Mouse (Mus musculus): Measurements from ENCODE around the gene Hps4.

DNA sequence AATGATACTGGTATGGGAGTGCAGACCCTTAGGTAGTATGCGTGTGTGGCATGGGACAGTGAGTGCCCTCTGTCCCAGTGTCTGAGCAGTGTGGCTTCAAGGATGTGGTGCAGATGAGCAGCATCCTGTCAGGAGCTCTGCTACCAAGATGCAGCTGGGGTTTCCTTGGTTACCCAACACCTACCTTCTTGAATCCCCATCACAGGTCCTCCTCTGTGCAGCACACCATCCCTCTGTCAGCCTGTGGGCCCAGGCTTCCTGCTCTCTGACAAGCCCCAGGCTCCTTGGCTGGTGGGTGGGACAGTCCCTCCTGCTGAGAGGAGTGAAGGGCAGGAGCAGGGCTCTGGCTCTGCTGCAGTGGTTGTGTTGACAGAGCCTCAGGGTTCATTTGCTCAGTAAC lies 34.5 kb downstream of the Hps4 start:
- TF ChIP-seq POLR2A (IDR thresholded peaks at IDR 0.05; ENCODE audit: extremely low read depth, insufficient read depth, low read length) (no peak), CTCF (IDR thresholded peaks at IDR 0.05; ENCODE audit: low read depth, low read length) (no peak)
